Mouse (Mus musculus): Measurements from ENCODE around the gene Ankrd63. TPM values are rescaled to one million over a fixed set of nuclear protein-coding genes. Genes with fewer than 3 reads are reported as not detected.

Gene Ankrd63
- polyA plus RNA-seq, 1 experiment from 2014 or later, result 0.65 TPM

DNA sequence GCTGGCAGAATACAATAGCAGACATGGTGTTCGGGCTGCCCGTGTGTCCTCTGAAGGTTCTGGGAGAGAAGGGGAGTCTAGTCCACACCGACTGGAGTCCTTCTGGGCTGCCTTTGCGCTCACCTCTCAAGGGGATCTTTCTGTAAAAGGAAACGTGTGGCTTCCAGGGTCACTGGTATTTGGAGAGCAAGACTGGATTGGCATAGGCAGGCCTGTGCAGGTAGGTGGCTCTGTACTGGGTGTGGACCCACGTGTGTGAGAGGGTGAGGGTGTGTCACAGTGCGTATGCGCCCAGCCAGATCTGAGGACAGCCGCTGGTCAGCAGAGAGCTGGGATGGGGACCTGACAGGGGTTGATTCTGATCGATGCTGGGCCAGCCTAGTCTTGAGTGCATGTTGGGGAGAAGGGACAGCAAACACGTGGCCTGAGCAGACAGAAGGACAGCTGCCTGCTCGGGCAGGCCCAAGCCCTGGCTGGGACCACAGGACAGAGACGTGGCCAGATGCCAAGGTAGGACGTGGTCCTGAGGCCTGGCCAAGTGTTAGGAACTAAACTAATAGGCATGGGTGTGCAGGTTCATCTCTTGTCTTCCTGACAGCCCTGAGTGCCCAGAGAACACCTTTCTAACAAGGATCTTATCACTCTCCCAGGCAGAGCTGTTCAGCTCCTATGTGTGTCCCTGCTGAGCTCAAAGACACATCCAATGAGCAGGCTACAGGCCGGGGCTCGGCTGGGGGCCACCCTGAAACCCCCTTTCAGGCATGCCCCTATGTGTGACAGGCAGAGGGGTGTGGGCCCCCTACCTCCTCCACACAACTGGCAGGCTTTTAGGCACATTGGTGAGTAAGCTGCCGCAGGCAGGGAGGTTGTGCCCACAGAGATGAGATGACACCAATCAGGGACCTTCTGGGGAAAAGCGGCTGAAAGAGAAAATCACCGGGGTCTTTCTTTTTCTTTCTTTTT, 39.7 kb downstream of the Ankrd63 start:
- no peaks in the 10 kb centered on the region for H3K9me3 ChIP-seq (ENCODE audit: control insufficient read depth, low read length)
- H3K4me2 ChIP-seq (replicated peaks; ENCODE audit: low read depth, low read length), result peak overlapping the region; percentile 74
- peak; percentile 22; the same call in 1 of the 2 replicates for ATAC-seq (ENCODE audit: low FRiP score, low TSS enrichment)
- H3K4me1 ChIP-seq (ENCODE audit: control insufficient read depth, insufficient read depth, low read length), result peaks cover 14% of the 10 kb centered on the region
- WGBS, result 56% methylated on average over 19 of the region's 19 CpGs
- H3K27ac ChIP-seq (ENCODE audit: low read depth, low read length), result no peak overlapping the region
- peak overlapping the region; percentile 40 for H3K4me3 ChIP-seq (ENCODE audit: low read length)
- peak overlapping the region; percentile 51; the same call in 1 of the 2 replicates for H3K9ac ChIP-seq (ENCODE audit: low read depth, low read length)
- no peaks in the 10 kb centered on the region for H3K36me3 ChIP-seq (ENCODE audit: control insufficient read depth, insufficient read depth, low read length)
- peaks cover 19% of the 10 kb centered on the region for H3K27me3 ChIP-seq (ENCODE audit: control insufficient read depth, insufficient read depth, low read length)

GRCm38 (mm10) chr2:118662902-118663803, 40.6 kb downstream of the Ankrd63 start, which contains the start of gene Pak6:
TSS of gene Pak6 (plus strand) at chr2:118663303.
- peak within 1 kb of the TSS; percentile 40 for H3K4me3 ChIP-seq (ENCODE audit: low read length)
- H3K36me3 ChIP-seq (ENCODE audit: control insufficient read depth, insufficient read depth, low read length), result no peaks in the 10 kb centered on the region
- no peak within 1 kb of the TSS for H3K27ac ChIP-seq (ENCODE audit: low read depth, low read length)
- peaks cover 19% of the 10 kb centered on the region for H3K27me3 ChIP-seq (ENCODE audit: control insufficient read depth, insufficient read depth, low read length)
- H3K4me2 ChIP-seq (replicated peaks; ENCODE audit: low read depth, low read length), result peak within 1 kb of the TSS; percentile 74
- peaks cover 14% of the 10 kb centered on the region for H3K4me1 ChIP-seq (ENCODE audit: control insufficient read depth, insufficient read depth, low read length)
- no peak for ATAC-seq (ENCODE audit: low FRiP score, low TSS enrichment)
- WGBS, result under 1% methylated on average over 35 of the region's 37 CpGs
- no peaks in the 10 kb centered on the region for H3K9me3 ChIP-seq (ENCODE audit: control insufficient read depth, low read length)
- H3K9ac ChIP-seq (ENCODE audit: low read depth, low read length), result peak within 1 kb of the TSS; percentile 51

- Histone ChIP-seq H3K9me3 (ENCODE audit: control insufficient read depth, low read length) (no peaks in the 10 kb centered on the region), H3K36me3 (ENCODE audit: control insufficient read depth, insufficient read depth, low read length) (no peaks in the 10 kb centered on the region), H3K4me1 (ENCODE audit: control insufficient read depth, insufficient read depth, low read length) (peaks cover 14% of the 10 kb centered on the region), H3K27me3 (ENCODE audit: control insufficient read depth, insufficient read depth, low read length) (peaks cover 19% of the 10 kb centered on the region), H3K27ac (ENCODE audit: low read depth, low read length) (no peak overlapping the region), H3K4me2 (replicated peaks; ENCODE audit: low read depth, low read length) (no peak overlapping the region), H3K4me3 (ENCODE audit: low read length) (no peak overlapping the region), H3K9ac (ENCODE audit: low read depth, low read length) (no peak overlapping the region)
- WGBS, result 79% methylated on average over 9 of the region's 9 CpGs
- ATAC-seq (ENCODE audit: low FRiP score, low TSS enrichment), result no peak
These were observed 41.9 kb downstream of the Ankrd63 start for GRCm38 (mm10) chr2:118661891-118662290.

DNA sequence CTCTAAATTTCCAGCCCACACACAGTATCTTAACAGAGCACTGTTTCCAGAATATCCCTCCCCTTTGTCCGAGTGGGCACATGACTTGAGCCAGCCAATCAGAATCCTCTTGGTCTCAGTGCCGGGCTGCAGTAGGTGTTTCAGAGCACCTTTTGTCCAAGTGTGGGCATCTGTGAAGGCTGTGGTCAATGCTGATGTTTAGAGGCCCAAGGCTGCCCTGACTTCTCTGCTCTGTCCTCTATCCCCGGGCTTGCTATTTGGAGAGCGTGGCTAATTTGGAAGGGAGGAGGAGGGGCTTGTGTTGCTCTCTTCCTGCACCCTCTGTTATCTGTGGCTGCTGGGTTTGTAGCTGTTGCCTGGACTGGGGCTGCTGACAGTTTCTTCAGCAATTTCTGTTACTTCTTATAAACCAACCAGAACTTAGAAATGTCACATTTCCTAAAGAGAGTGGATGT, 43.7 kb downstream of the Ankrd63 start:
- Histone ChIP-seq H3K27ac (ENCODE audit: low read depth, low read length) (no peak overlapping the region), H3K4me2 (replicated peaks; ENCODE audit: low read depth, low read length) (peak overlapping the region; percentile 53), H3K27me3 (ENCODE audit: control insufficient read depth, insufficient read depth, low read length) (peaks cover 19% of the 10 kb centered on the region), H3K9ac (ENCODE audit: low read depth, low read length) (peak overlapping the region; percentile 53), H3K9me3 (ENCODE audit: control insufficient read depth, low read length) (no peaks in the 10 kb centered on the region), H3K4me1 (ENCODE audit: control insufficient read depth, insufficient read depth, low read length) (peaks cover 19% of the 10 kb centered on the region), H3K4me3 (ENCODE audit: low read length) (peak overlapping the region; percentile 39), H3K36me3 (ENCODE audit: control insufficient read depth, insufficient read depth, low read length) (no peaks in the 10 kb centered on the region)
- ATAC-seq (ENCODE audit: low FRiP score, low TSS enrichment), result peak; percentile 81; the same call in 1 of the 2 replicates
- 2% methylated on average over 4 of the region's 4 CpGs for WGBS

DNA sequence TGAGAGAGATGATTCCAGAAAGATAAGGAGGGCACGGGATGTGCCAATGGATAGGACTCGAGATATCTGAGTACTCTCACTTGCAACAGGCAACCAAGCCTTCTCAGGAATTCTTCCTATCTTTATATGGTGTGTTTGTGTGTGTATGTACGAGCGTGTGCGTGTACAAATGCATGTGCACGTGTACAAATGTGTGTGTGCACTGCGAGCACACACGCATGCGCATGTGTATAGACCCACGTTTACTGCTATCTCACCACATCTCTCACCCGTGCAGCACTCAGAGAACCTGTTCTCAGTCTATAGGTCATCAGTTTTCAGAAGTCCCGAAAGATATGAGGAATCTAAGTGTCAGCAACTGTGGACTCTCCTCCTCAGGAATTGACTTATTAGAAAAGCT, 44.3 kb downstream of the Ankrd63 start:
- H3K4me1 ChIP-seq (ENCODE audit: control insufficient read depth, insufficient read depth, low read length), result peaks cover 19% of the 10 kb centered on the region
- no peaks in the 10 kb centered on the region for H3K36me3 ChIP-seq (ENCODE audit: control insufficient read depth, insufficient read depth, low read length)
- no peak for ATAC-seq (ENCODE audit: low FRiP score, low TSS enrichment)
- H3K9me3 ChIP-seq (ENCODE audit: control insufficient read depth, low read length), result no peaks in the 10 kb centered on the region
- H3K27me3 ChIP-seq (ENCODE audit: control insufficient read depth, insufficient read depth, low read length), result peaks cover 19% of the 10 kb centered on the region
- H3K4me2 ChIP-seq (replicated peaks; ENCODE audit: low read depth, low read length), result peak overlapping the region; percentile 53
- no peak overlapping the region for H3K27ac ChIP-seq (ENCODE audit: low read depth, low read length)
- WGBS, result 82% methylated on average over 12 of the region's 12 CpGs
- peak overlapping the region; percentile 53; the same call in 1 of the 2 replicates for H3K9ac ChIP-seq (ENCODE audit: low read depth, low read length)
- H3K4me3 ChIP-seq (ENCODE audit: low read length), result peak overlapping the region; percentile 39; the same call in 1 of the 2 replicates

- no peak for ATAC-seq (ENCODE audit: low FRiP score, low TSS enrichment)
- H3K4me2 ChIP-seq (replicated peaks; ENCODE audit: low read depth, low read length), result no peak overlapping the region
- no peaks in the 10 kb centered on the region for H3K36me3 ChIP-seq (ENCODE audit: control insufficient read depth, insufficient read depth, low read length)
- H3K27ac ChIP-seq (ENCODE audit: low read depth, low read length), result no peak overlapping the region
- no peak overlapping the region for H3K4me3 ChIP-seq (ENCODE audit: low read length)
- H3K9ac ChIP-seq (ENCODE audit: low read depth, low read length), result no peak overlapping the region
- H3K9me3 ChIP-seq (ENCODE audit: control insufficient read depth, low read length), result no peaks in the 10 kb centered on the region
- H3K4me1 ChIP-seq (ENCODE audit: control insufficient read depth, insufficient read depth, low read length), result peaks cover 19% of the 10 kb centered on the region
- peaks cover 19% of the 10 kb centered on the region for H3K27me3 ChIP-seq (ENCODE audit: control insufficient read depth, insufficient read depth, low read length)
- WGBS, result 50% methylated on average over 1 of the region's 1 CpGs
These were observed 44.7 kb downstream of the Ankrd63 start for GRCm38 (mm10) chr2:118659077-118659476.

DNA sequence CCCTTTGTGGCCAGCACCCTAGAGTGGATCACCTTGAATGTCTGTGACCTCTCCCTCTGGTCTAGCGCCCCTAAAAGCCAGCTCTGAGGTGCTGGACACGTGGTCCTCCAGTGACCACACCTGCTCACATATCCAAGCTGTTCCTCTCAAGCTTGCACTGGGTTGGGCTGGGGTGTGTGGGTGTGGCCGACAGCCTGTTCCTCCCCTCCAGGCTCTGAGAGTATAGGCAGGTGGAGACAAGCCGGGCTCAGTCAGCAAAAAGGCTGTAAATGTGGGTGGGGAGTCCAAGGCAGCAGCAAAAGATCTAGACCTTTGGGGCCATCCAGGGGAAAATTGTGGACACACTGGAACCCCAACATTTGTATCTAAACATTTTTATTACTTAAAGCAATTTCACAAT, 45.3 kb downstream of the Ankrd63 start:
- Histone ChIP-seq H3K36me3 (ENCODE audit: control insufficient read depth, insufficient read depth, low read length) (no peaks in the 10 kb centered on the region), H3K9ac (ENCODE audit: low read depth, low read length) (no peak overlapping the region), H3K4me1 (ENCODE audit: control insufficient read depth, insufficient read depth, low read length) (peaks cover 13% of the 10 kb centered on the region), H3K27me3 (ENCODE audit: control insufficient read depth, insufficient read depth, low read length) (peaks cover 14% of the 10 kb centered on the region), H3K27ac (ENCODE audit: low read depth, low read length) (no peak overlapping the region), H3K9me3 (ENCODE audit: control insufficient read depth, low read length) (no peaks in the 10 kb centered on the region), H3K4me2 (replicated peaks; ENCODE audit: low read depth, low read length) (no peak overlapping the region), H3K4me3 (ENCODE audit: low read length) (no peak overlapping the region)
- no peak for ATAC-seq (ENCODE audit: low FRiP score, low TSS enrichment)
- WGBS, result 18% methylated on average over 4 of the region's 4 CpGs

DNA sequence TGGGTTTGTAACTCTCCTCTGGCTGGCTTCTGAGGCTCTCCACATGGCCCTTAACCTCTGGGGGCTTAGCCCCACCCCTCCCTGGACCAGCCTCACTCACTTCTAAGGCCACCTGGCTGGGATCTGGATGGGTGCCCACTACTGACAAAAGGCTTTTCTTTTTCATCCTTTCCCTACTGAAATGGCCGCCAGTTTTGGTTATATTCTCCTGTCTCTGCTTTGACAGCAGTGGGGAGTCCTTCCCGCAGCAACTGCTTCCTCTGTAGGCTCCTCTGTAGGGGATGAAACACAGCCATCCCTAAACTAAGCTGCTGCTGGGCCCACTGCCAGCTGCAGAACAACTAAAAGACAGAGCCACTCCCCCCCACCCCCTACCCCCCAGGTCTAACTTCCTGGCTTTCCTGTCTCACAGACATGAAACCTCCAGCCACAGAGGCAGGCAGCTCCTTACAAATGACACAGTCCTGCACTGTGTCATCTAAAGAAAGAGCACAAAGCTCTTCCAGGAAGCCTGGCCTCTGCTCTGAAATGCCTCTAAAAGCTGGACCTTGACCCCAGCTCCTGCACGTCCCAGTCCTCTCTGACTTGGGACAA, 47.0 kb downstream of the Ankrd63 start:
- Histone ChIP-seq H3K9me3 (ENCODE audit: control insufficient read depth, low read length) (no peaks in the 10 kb centered on the region), H3K4me3 (ENCODE audit: low read length) (no peak overlapping the region), H3K36me3 (ENCODE audit: control insufficient read depth, insufficient read depth, low read length) (no peaks in the 10 kb centered on the region), H3K27ac (ENCODE audit: low read depth, low read length) (no peak overlapping the region; the same call in 1 of the 2 replicates), H3K27me3 (ENCODE audit: control insufficient read depth, insufficient read depth, low read length) (no peaks in the 10 kb centered on the region), H3K9ac (ENCODE audit: low read depth, low read length) (no peak overlapping the region), H3K4me2 (replicated peaks; ENCODE audit: low read depth, low read length) (no peak overlapping the region), H3K4me1 (ENCODE audit: control insufficient read depth, insufficient read depth, low read length) (peaks cover 4% of the 10 kb centered on the region; the same call in 1 of the 2 replicates)
- ATAC-seq (ENCODE audit: low FRiP score, low TSS enrichment), result no peak
- 43% methylated on average over 3 of the region's 3 CpGs for WGBS

Data from kidney, embryonic 14.5 days (tissue).